Mouse (Mus musculus): Measurements from ENCODE around the gene Pnmt. TPM values are rescaled to one million over a fixed set of nuclear protein-coding genes. Genes with fewer than 3 reads are reported as not detected.

Gene Pnmt
- total RNA-seq, 2 experiments from 2014 or later, result not detected

- TF ChIP-seq CTCF (conservative IDR thresholded peaks at IDR 0.05), result no peak
- Histone ChIP-seq H3K4me3 (no peak overlapping the region), H3K27ac (no peak overlapping the region)
- no peak for DNase-seq (ENCODE audit: low spot score in 2 of 2)
Measured at GRCm38 (mm10) chr11:98395041-98395440, 8.8 kb downstream of the Pnmt start.

DNA sequence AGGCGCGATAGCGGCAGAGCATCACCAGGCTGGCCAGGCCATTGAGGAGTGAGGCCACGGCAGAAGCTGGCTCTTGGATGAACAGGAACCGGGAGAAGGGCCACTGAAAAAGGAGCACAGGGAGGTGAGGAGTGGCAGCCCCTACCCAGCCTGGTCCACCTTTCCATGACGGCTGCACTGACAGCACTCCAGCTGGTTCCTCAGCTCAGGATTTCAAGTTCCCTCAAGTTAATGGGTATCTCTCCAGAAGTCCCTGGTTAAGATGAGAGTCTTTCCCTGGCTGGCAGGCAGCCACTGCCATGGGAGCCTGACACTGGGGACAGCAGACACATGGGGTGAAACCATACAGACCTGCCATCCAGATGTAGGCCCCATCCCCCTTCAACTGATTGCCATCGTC, 11.7 kb downstream of the Pnmt start:
- no peak for DNase-seq (ENCODE audit: low spot score in 2 of 2)
- TF ChIP-seq CTCF (conservative IDR thresholded peaks at IDR 0.05), result no peak
- H3K27ac ChIP-seq, result no peak overlapping the region
- no peak overlapping the region for H3K4me3 ChIP-seq

- DNase-seq (ENCODE audit: low spot score in 2 of 2), result peak; percentile 77 to 89
- peak within 1 kb of the TSS; percentile 90 for H3K27ac ChIP-seq
- no peak for TF ChIP-seq CTCF (conservative IDR thresholded peaks at IDR 0.05)
- peak within 1 kb of the TSS; percentile 78 for H3K4me3 ChIP-seq
Measured at GRCm38 (mm10) chr11:98400161-98400726, 14.0 kb downstream of the Pnmt start, which contains the start of gene Pgap3. TSS of gene Pgap3 (minus strand) at chr11:98400490.

DNA sequence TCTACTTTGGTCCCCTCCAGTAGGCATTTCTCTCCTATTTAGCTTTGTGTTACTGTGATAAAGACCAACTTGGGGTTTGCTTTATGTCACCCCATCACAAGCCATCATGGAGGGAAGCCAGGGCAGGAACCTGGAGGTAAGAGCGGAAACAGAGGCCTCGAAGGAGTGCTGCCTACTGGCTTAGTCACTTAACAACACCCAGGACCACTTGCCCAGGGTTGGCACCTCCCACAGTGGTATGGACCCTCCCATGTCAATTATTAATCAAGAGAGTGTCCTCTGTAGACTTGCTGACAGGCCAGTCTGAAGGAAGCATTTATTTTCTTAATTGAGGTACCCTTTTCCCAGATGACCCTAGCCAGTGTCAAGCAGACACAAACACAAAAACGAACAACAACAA, 14.6 kb downstream of the Pnmt start:
- Histone ChIP-seq H3K27ac (peak overlapping the region; percentile 90), H3K4me3 (peak overlapping the region; percentile 78)
- no peak for TF ChIP-seq CTCF (conservative IDR thresholded peaks at IDR 0.05)
- no peak for DNase-seq (ENCODE audit: low spot score in 2 of 2)

DNA sequence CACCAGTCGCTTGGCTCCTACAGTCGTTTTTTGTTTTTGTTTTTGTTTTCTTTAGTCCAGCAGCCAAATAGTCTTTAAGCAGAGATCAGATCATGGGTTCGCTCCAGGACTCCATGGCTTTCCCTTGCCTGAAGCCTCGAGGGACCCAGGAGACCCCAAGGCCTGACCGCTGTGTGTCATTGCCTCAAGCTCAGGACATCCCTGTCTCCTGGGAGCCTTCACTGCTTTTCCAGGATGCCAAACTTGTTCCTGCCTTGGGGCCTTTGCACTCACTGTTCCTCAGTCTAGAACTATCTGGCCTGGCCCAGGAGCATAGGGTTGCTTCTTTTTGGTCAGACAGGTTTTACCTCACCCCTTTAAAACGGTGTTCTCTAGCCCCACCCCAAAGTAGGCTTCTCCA, 20.4 kb downstream of the Pnmt start:
- no peak overlapping the region for H3K4me3 ChIP-seq
- no peak overlapping the region for H3K27ac ChIP-seq
- DNase-seq (ENCODE audit: low spot score in 2 of 2), result no peak
- no peak for TF ChIP-seq CTCF (conservative IDR thresholded peaks at IDR 0.05)

- DNase-seq (ENCODE audit: low spot score in 2 of 2), result no peak
- no peak for TF ChIP-seq CTCF (conservative IDR thresholded peaks at IDR 0.05)
- H3K27ac ChIP-seq, result no peak overlapping the region
- no peak overlapping the region for H3K4me3 ChIP-seq
Measured at GRCm38 (mm10) chr11:98408872-98409271, 22.6 kb downstream of the Pnmt start.

DNA sequence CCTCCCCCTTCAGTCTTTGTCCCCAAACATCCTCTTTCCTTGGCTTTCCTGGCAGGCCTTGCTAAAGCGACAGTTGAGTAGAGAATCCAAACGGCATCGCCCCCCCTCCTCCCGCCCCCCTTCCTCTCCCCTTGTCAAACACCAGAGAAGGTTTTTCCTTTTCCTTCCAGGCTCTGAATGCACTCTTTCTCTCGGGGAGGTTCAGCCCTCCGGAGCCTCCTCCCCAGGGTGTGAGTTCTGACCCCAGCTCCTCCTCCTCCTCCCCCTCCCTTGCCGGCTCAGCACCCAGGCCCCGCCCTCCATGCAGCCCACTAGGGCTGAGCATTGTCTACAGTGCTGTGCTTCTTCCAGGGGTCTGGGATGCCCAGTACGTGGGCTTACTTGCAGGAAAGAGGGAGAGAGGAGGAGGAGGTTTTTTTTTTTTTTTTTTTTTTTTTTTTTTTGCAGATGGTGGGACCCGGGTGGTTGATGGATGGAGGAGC, 23.1 kb downstream of the Pnmt start:
- no peak overlapping the region for H3K4me3 ChIP-seq
- no peak for TF ChIP-seq CTCF (conservative IDR thresholded peaks at IDR 0.05)
- no peak for DNase-seq (ENCODE audit: low spot score in 2 of 2)
- no peak overlapping the region for H3K27ac ChIP-seq

- Histone ChIP-seq H3K27ac (peak within 1 kb of the TSS; percentile 69; the same call in 1 of the 2 replicates), H3K4me3 (peak within 1 kb of the TSS; percentile 63)
- TF ChIP-seq CTCF (conservative IDR thresholded peaks at IDR 0.05), result no peak
- no peak for DNase-seq (ENCODE audit: low spot score in 2 of 2)
Measured at GRCm38 (mm10) chr11:98412273-98412796, 26.1 kb downstream of the Pnmt start, which contains the start of gene Erbb2. TSS of gene Erbb2 (plus strand) at chr11:98412470.

DNA sequence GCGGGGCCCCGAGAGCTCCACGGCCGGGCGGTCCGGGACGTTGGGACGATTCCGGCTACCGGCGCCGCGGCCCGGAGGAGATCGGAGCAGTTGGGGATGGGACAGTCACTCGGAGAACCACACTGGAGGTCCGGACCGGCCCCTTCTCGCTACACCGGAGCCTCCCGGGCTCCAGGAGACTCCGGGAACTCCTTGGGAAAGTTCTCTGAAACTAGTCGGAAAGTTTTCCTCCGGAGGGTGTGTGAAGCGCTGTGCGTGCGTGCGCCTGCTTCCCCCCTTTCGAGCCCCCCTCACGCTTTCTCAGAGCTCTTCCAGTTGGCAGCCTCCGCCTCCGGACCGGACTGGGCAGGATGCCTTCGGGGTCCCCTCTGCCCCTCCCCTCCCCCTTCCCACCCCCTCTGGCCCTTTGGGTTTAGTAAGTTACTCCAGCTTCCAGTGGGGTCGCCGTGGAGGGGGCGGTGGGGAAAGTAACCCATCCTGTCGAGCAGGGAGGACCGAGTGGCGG, 26.6 kb downstream of the Pnmt start:
- peak overlapping the region; percentile 69; the same call in 1 of the 2 replicates for H3K27ac ChIP-seq
- no peak for TF ChIP-seq CTCF (conservative IDR thresholded peaks at IDR 0.05)

DNA sequence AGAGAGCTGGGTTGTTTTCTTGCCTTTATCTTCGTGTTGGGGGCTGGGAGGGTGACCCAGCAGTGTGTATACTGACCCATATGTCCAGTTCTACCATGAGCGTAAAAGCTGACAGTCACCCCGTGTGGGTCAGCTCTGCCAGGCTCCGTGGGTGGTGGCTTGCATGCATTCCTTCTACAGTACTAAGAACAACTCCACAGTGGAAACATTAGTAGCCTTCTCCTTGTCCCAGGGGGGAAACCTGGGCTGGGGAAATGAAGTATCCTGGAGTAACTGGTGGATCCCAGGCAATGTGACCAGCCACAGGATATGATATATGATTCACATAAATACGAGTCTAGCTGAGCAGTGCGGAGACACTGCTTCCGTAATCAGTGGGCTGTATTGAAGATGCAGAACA, 27.5 kb downstream of the Pnmt start:
- no peak for TF ChIP-seq CTCF (conservative IDR thresholded peaks at IDR 0.05)
- Histone ChIP-seq H3K27ac (no peak overlapping the region), H3K4me3 (no peak overlapping the region)
- no peak for DNase-seq (ENCODE audit: low spot score in 2 of 2)

More for the DNA sequence above, 26.6 kb downstream of the Pnmt start:
- H3K4me3 ChIP-seq, result peak overlapping the region; percentile 63
- DNase-seq (ENCODE audit: low spot score in 2 of 2), result no peak

DNA sequence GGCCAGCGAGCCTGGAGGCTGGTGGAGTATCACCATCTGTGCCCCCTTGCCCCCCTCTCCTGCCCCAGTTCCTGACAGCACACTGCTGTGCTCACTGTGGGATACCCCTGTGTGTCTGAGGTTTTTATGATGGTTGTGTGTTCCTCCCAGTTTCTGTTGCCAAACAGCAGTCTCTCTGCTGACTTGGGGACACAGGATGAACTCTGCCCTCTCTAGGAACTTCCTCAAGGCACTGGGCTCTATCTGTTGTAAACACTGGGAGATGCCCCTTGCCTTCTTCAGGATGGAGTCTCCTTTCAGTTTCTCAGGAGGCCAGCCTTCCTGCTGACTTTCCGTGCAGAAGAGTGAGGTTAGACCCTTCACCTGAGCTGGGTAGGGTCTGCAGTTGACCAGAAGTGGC, 27.9 kb downstream of the Pnmt start:
- Histone ChIP-seq H3K27ac (no peak overlapping the region), H3K4me3 (no peak overlapping the region)
- no peak for DNase-seq (ENCODE audit: low spot score in 2 of 2)
- no peak for TF ChIP-seq CTCF (conservative IDR thresholded peaks at IDR 0.05)

DNA sequence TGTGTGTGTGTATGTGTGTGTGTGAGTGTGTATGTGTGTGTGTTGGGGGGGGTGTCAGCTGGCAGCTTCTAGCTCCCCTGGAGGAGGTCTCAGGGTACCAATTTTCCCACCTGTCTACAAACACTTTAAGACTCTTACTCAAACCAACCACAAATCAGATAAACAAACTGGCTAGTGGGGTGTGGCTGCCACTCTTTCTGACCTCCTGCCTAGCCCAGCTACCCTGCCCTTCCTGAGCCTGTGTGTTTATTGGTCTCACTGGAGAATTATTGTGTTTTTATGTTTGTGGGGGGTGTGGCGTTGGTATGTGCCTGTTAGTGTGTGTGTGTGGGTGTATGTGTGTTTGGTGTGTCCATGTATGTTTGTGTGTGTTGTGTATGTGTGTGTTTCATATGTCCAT, 30.8 kb downstream of the Pnmt start:
- DNase-seq (ENCODE audit: low spot score in 2 of 2), result no peak
- TF ChIP-seq CTCF (conservative IDR thresholded peaks at IDR 0.05), result no peak
- Histone ChIP-seq H3K4me3 (no peak overlapping the region), H3K27ac (no peak overlapping the region)

GRCm38 (mm10) chr11:98418273-98418672, 32.0 kb downstream of the Pnmt start:
- Histone ChIP-seq H3K27ac (no peak overlapping the region), H3K4me3 (no peak overlapping the region)
- no peak for DNase-seq (ENCODE audit: low spot score in 2 of 2)
- no peak for TF ChIP-seq CTCF (conservative IDR thresholded peaks at IDR 0.05)

Data from layer of hippocampus, adult 2 months (tissue).